Mouse (Mus musculus): ENCODE results near the gene Bach1. TPM values are rescaled to one million over a fixed set of nuclear protein-coding genes. Genes with fewer than 3 reads are reported as not detected.

The Bach1 gene
- total and polyA plus RNA-seq, 2 experiments from 2014 or later: 13.1 to 34.2 TPM

DNA sequence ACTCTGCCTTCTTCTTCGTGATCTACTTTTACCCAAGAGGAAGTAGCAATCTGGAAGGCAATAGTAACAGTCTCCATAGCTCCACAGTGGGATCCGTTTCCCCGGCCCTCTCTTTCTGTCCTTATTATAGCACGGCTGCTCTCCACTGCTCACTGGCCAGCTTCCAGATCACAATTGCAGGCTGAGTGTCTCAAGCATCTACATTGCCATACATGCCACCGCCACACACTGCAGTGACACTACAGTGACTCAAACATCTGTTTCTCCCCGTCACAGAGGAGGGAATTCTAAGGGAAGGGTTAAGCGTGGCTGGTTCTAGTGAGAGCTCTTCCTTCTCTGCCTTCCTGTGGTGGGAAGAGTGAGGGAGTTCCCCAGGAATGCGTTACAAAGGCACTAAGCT, 9.5 kb upstream of the Bach1 start:
- H3K9me3 ChIP-seq (ENCODE audit: low read length): no peaks in the 10 kb centered on the region
- H3K4me3 ChIP-seq (ENCODE audit: low read length): no peak overlapping the region
- TF ChIP-seq CTCF (IDR thresholded peaks at IDR 0.05; ENCODE audit: low read depth): no peak
- DNase-seq (ENCODE audit: low spot score): peak; percentile 8
- H3K9ac ChIP-seq (replicated peaks; ENCODE audit: low read length): no peak overlapping the region
- no peak overlapping the region for H3K27ac ChIP-seq
- H3K4me2 ChIP-seq (ENCODE audit: low read depth, low read length): no peak overlapping the region
- H3K4me1 ChIP-seq (ENCODE audit: insufficient read depth, low read length): no peaks in the 10 kb centered on the region
- 59% methylated on average over 8 of the region's 8 CpGs for WGBS
- H3K27me3 ChIP-seq (ENCODE audit: insufficient read depth, low read length): no peaks in the 10 kb centered on the region
- no peaks in the 10 kb centered on the region for H3K36me3 ChIP-seq (ENCODE audit: insufficient read depth, low read length)
- ATAC-seq: no peak

DNA sequence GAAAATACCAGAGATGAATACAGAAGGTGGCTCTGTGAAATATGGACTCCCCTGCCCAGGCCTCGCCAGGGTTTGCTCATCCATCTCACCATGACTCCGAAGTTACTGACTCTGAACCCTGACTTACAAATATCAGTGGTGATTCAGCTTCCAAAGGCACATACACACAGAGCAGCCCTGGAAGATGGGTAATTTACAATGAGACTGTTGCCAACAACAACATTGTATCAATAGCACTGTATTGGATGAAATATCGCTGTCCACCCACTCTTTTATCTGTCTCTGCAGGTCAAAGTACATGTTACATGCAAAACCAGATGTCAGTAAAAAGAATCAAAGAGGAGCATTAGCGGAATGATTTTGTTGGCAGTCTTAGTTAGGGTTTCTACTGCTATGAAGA, 8.2 kb upstream of the Bach1 start:
- no peak overlapping the region for H3K4me2 ChIP-seq (ENCODE audit: low read depth, low read length)
- TF ChIP-seq CTCF (IDR thresholded peaks at IDR 0.05; ENCODE audit: low read depth): no peak
- no peaks in the 10 kb centered on the region for H3K27me3 ChIP-seq (ENCODE audit: insufficient read depth, low read length)
- no peaks in the 10 kb centered on the region for H3K4me1 ChIP-seq (ENCODE audit: insufficient read depth, low read length)
- no peak for ATAC-seq
- H3K36me3 ChIP-seq (ENCODE audit: insufficient read depth, low read length): no peaks in the 10 kb centered on the region
- DNase-seq (ENCODE audit: low spot score): no peak
- WGBS: 91% methylated on average over 4 of the region's 4 CpGs
- no peaks in the 10 kb centered on the region for H3K9me3 ChIP-seq (ENCODE audit: low read length)
- H3K27ac ChIP-seq: no peak overlapping the region
- no peak overlapping the region for H3K4me3 ChIP-seq (ENCODE audit: low read length)
- H3K9ac ChIP-seq (replicated peaks; ENCODE audit: low read length): no peak overlapping the region

- no peak for DNase-seq (ENCODE audit: low spot score)
- no peak for ATAC-seq
- no peak for TF ChIP-seq CTCF (IDR thresholded peaks at IDR 0.05; ENCODE audit: low read depth)
- Histone ChIP-seq H3K9ac (replicated peaks; ENCODE audit: low read length) (no peak overlapping the region), H3K27ac (no peak overlapping the region), H3K4me2 (ENCODE audit: low read depth, low read length) (no peak overlapping the region), H3K9me3 (ENCODE audit: low read length) (no peaks in the 10 kb centered on the region), H3K36me3 (ENCODE audit: insufficient read depth, low read length) (no peaks in the 10 kb centered on the region), H3K27me3 (ENCODE audit: insufficient read depth, low read length) (no peaks in the 10 kb centered on the region), H3K4me1 (ENCODE audit: insufficient read depth, low read length) (no peaks in the 10 kb centered on the region), H3K4me3 (ENCODE audit: low read length) (no peak overlapping the region)
- WGBS: 91% methylated on average over 4 of the region's 4 CpGs
Observed at GRCm38 (mm10) chr16:87691102-87691501, 7.6 kb upstream of the Bach1 start.

DNA sequence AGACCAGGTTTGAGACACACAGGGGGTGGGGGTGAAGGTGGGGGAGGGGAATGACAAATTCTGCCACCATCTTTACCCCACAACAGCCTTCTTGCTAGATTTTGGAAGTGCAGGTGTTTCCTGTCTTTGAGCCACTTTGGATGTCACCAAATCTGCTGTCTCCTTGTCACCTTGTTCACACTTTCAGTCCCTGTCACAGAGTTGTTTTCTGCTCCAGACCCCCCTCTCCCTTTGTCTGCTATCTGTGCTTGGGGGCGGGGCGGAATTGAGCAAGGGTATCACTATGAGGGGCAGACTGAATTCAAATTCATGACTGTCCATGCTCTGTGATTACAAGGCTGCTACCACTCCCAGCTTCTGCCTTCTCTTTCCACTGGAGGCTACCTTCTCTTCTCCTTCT, 6.2 kb upstream of the Bach1 start:
- no peak for TF ChIP-seq CTCF (IDR thresholded peaks at IDR 0.05; ENCODE audit: low read depth)
- Histone ChIP-seq H3K9me3 (ENCODE audit: low read length) (no peaks in the 10 kb centered on the region), H3K27me3 (ENCODE audit: insufficient read depth, low read length) (no peaks in the 10 kb centered on the region), H3K4me1 (ENCODE audit: insufficient read depth, low read length) (no peaks in the 10 kb centered on the region), H3K4me2 (ENCODE audit: low read depth, low read length) (no peak overlapping the region), H3K36me3 (ENCODE audit: insufficient read depth, low read length) (no peaks in the 10 kb centered on the region), H3K4me3 (ENCODE audit: low read length) (no peak overlapping the region), H3K27ac (no peak overlapping the region), H3K9ac (replicated peaks; ENCODE audit: low read length) (no peak overlapping the region)
- no peak for DNase-seq (ENCODE audit: low spot score)
- WGBS: 85% methylated on average over 2 of the region's 2 CpGs
- no peak for ATAC-seq

DNA sequence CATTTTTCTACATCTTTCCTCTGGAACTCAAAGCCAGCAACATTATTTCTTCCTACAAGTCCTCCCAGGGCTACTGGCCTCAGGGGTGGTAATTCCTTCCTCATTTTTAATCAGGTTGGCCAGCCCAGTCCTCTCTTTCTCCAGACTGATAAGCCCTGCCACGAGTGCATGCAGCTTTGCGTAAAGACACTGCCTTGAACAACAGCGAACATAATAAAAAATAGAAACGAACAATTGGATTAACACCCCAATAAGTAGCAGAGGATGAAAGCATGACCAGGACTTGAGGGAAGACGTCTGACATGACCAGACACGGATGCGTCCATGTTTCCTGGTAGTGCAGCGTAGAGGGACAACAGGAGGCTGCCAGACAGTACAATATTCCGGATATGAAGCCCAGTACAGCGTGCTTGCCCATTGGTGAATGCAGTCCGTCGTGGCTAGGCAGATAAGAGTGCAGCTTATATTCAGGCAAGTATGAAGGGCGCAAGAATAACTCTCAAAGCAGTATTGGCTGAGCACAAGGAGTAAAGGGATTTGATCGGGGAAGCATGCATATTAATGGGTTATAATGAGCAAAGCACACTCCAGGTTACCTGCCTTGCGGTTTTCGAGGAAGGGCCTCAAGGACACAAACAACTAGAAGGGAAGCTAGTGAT, 909 bp upstream of the Bach1 start:
- peak; percentile 4; the same call in 1 of the 2 replicates for ATAC-seq
- Histone ChIP-seq H3K4me1 (ENCODE audit: insufficient read depth, low read length) (peaks cover 6% of the 10 kb centered on the region), H3K9ac (replicated peaks; ENCODE audit: low read length) (0 out of 2 replicates have a peak overlapping the region, but pooled peaks have one; percentile 92), H3K4me2 (ENCODE audit: low read depth, low read length) (peak overlapping the region; percentile 65), H3K9me3 (ENCODE audit: low read length) (no peaks in the 10 kb centered on the region), H3K4me3 (ENCODE audit: low read length) (peak overlapping the region; percentile 84), H3K27me3 (ENCODE audit: insufficient read depth, low read length) (no peaks in the 10 kb centered on the region), H3K36me3 (ENCODE audit: insufficient read depth, low read length) (no peaks in the 10 kb centered on the region), H3K27ac (peak overlapping the region; percentile 93; the same call in 1 of the 2 replicates)
- peak; percentile 8 for DNase-seq (ENCODE audit: low spot score)
- 41% methylated on average over 16 of the region's 16 CpGs for WGBS
- no peak for TF ChIP-seq CTCF (IDR thresholded peaks at IDR 0.05; ENCODE audit: low read depth)

DNA sequence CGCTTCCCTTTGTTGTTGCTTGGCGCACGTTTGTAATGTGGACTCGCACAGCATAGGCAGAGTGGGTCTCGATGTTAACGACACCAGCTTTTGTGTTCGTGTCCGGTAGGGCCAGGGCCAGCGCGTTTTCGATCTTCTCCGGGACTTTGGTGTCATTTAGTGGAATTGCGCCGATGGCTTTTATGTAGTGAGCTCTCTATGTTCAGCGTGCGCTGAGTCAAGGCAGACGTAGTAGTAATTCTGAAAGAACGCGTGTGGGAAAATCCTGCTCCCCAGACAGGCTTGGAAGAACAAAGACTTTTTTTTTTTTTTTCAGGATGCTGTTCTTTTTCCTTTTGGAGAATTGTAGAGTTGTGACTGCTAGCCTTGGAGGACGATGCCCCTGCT, 554 bp downstream of the Bach1 start:
- no peak for ATAC-seq

DNA sequence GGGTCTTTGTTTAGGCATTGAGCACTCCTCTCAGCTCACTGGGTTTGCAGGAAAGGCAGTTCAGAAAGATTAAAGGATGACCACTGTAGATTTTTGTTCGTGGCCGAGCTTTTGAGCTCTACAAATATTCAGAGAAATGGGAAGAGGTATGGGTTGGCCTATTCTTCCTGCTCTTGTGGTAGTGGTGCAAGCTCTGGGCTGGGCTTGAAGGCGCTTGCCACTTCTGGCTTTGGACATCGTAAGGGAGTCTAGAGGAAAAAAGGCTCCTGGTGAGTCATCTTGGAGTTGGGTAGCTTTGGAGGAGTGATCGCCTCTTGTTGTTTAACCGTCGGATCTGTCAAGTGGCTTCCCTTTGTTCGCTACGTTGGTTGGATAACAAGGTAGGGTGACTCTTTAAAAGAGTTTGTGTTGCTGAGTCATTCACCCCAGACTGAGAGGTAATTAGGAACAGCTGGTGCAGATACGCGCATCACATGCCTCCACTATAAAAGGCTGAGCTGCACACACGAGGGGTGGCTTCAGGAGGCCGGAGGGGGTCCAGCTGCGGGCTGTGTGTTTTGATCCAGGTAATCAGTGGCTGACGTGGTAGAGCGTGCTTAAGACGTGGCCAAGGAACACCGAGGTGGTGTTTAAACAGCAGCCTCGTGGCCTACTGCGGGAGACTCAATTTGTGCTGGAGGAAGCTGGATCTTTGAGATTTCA, 1.1 kb downstream of the Bach1 start:
- Histone ChIP-seq H3K4me3 (ENCODE audit: low read length) (peak overlapping the region; percentile 84), H3K27ac (peak overlapping the region; percentile 93), H3K4me2 (ENCODE audit: low read depth, low read length) (peak overlapping the region; percentile 65), H3K36me3 (ENCODE audit: insufficient read depth, low read length) (no peaks in the 10 kb centered on the region), H3K4me1 (ENCODE audit: insufficient read depth, low read length) (peaks cover 6% of the 10 kb centered on the region), H3K27me3 (ENCODE audit: insufficient read depth, low read length) (no peaks in the 10 kb centered on the region), H3K9me3 (ENCODE audit: low read length) (no peaks in the 10 kb centered on the region), H3K9ac (replicated peaks; ENCODE audit: low read length) (peak overlapping the region; percentile 92)
- no peak for TF ChIP-seq CTCF (IDR thresholded peaks at IDR 0.05; ENCODE audit: low read depth)
- ATAC-seq: peak; percentile 43
- peak; percentile 69 for DNase-seq (ENCODE audit: low spot score)
- under 1% methylated on average over 20 of the region's 20 CpGs for WGBS

More for the DNA sequence above, 554 bp downstream of the Bach1 start:
- Histone ChIP-seq H3K27me3 (ENCODE audit: insufficient read depth, low read length) (no peaks in the 10 kb centered on the region), H3K4me2 (ENCODE audit: low read depth, low read length) (peak overlapping the region; percentile 65), H3K4me3 (ENCODE audit: low read length) (peak overlapping the region; percentile 84), H3K9ac (replicated peaks; ENCODE audit: low read length) (peak overlapping the region; percentile 92), H3K27ac (peak overlapping the region; percentile 93), H3K4me1 (ENCODE audit: insufficient read depth, low read length) (peaks cover 6% of the 10 kb centered on the region), H3K9me3 (ENCODE audit: low read length) (no peaks in the 10 kb centered on the region), H3K36me3 (ENCODE audit: insufficient read depth, low read length) (no peaks in the 10 kb centered on the region)
- peak; percentile 72 for DNase-seq (ENCODE audit: low spot score)
- no peak for TF ChIP-seq CTCF (IDR thresholded peaks at IDR 0.05; ENCODE audit: low read depth)
- 0% methylated on average over 20 of the region's 20 CpGs for WGBS

Data from hindbrain, postnatal 0 days (tissue).